Mouse (Mus musculus) left cerebral cortex, postnatal 10 days (tissue): Measurements from ENCODE around the gene Ergic1. TPM values are rescaled to one million over a fixed set of nuclear protein-coding genes. Genes with fewer than 3 reads are reported as not detected.
A peak's percentile ranks its signal among the peaks of the same experiment; 100 is the strongest.

ENCODE experiments used
- DNase-seq, 2 experiments: peaks; one replicate each; pipeline ENCODE4 v3.0.0; 2021 to 2022; ENCODE audit warnings: low spot score in 2 of 2, mixed read lengths in 1 of 2; ENCODE audit errors: extremely low spot score in 1 of 2
- intact Hi-C: fragments of 180-260 bp; cut with DNase I; formaldehyde crosslinking; loops from one replicate; pipeline ENCODE4 v1.15.1; 2025
- total RNA-seq, 2 experiments: library from RNA; stranded (reverse); gene quantifications; 2 replicates each; pipeline ENCODE4 v1.2.3; 2021

The Ergic1 gene
- total RNA-seq, 2 experiments from 2014 or later, result 170 to 171 TPM

- intact Hi-C loops, result no loop called here
- no peak for DNase-seq
These were observed 8.5 kb downstream of the Ergic1 start for GRCm38 (mm10) chr17:26569594-26570350.

- no peak for DNase-seq
- intact Hi-C loops, result no loop called here
These were observed 9.4 kb downstream of the Ergic1 start for GRCm38 (mm10) chr17:26570651-26571118.

- intact Hi-C loops, result no loop called here
- no peak for DNase-seq
These were observed 10.1 kb downstream of the Ergic1 start for GRCm38 (mm10) chr17:26571377-26571776.

- intact Hi-C loops, result no loop called here
These were observed 11.0 kb downstream of the Ergic1 start for GRCm38 (mm10) chr17:26572265-26572664.

GRCm38 (mm10) chr17:26574118-26574517, 12.8 kb downstream of the Ergic1 start:
- DNase-seq, result no peak
- intact Hi-C loops, result no loop called here

More at GRCm38 (mm10) chr17:26572265-26572664, 11.0 kb downstream of the Ergic1 start:
- no peak for DNase-seq

GRCm38 (mm10) chr17:26574701-26575100, 13.4 kb downstream of the Ergic1 start:
- DNase-seq, result no peak
- intact Hi-C loops, result no loop called here

- intact Hi-C loops, result no loop called here
- peak in 1 of 2 experiments; percentile 27 for DNase-seq
These were observed 14.7 kb downstream of the Ergic1 start for GRCm38 (mm10) chr17:26575786-26576690.

GRCm38 (mm10) chr17:26576833-26577232, 15.5 kb downstream of the Ergic1 start:
- peak in 1 of 2 experiments; percentile 67 for DNase-seq
- intact Hi-C loops, result no loop called here

GRCm38 (mm10) chr17:26577309-26577708, 16.0 kb downstream of the Ergic1 start:
- intact Hi-C loops, result no loop called here
- DNase-seq, result no peak

- intact Hi-C loops, result no loop called here
- DNase-seq, result no peak
These were observed 16.9 kb downstream of the Ergic1 start for GRCm38 (mm10) chr17:26578162-26578561.

GRCm38 (mm10) chr17:26578771-26579170, 17.5 kb downstream of the Ergic1 start:
- intact Hi-C loops, result no loop called here
- no peak for DNase-seq

GRCm38 (mm10) chr17:26579396-26579795, 18.1 kb downstream of the Ergic1 start:
- intact Hi-C loops, result no loop called here
- no peak for DNase-seq

- intact Hi-C loops, result no loop called here
- DNase-seq, result no peak
These were observed 19.6 kb downstream of the Ergic1 start for GRCm38 (mm10) chr17:26580873-26581401.

- intact Hi-C loops, result no loop called here
- DNase-seq, result peak in 1 of 2 experiments; percentile 35
These were observed 21.0 kb downstream of the Ergic1 start for GRCm38 (mm10) chr17:26582297-26582696.

GRCm38 (mm10) chr17:26583056-26583455, 21.8 kb downstream of the Ergic1 start:
- intact Hi-C loops, result no loop called here
- DNase-seq, result no peak

GRCm38 (mm10) chr17:26583606-26584005, 22.3 kb downstream of the Ergic1 start:
- intact Hi-C loops, result no loop called here

GRCm38 (mm10) chr17:26584063-26584462, 22.8 kb downstream of the Ergic1 start:
- intact Hi-C loops, result no loop called here
- no peak for DNase-seq

More at GRCm38 (mm10) chr17:26583606-26584005, 22.3 kb downstream of the Ergic1 start:
- DNase-seq, result no peak

GRCm38 (mm10) chr17:26584558-26585136, 23.4 kb downstream of the Ergic1 start:
- intact Hi-C loops, result no loop called here
- peak in 1 of 2 experiments; percentile 90 for DNase-seq

- peak in 1 of 2 experiments; percentile 19 for DNase-seq
- intact Hi-C loops, result no loop called here
These were observed 26.7 kb downstream of the Ergic1 start for GRCm38 (mm10) chr17:26587961-26588487.
